Mouse (Mus musculus) ES-Bruce4 (cell line): ENCODE measurements around the gene Ms4a1. TPM values are rescaled to one million over a fixed set of nuclear protein-coding genes. Genes with fewer than 3 reads are reported as not detected.
"Not testable (repeated sequence)": the region's sequence is repeated elsewhere in the genome, so short reads cannot be mapped to it uniquely, and the experiment has no call there.

Experiments
- H3K27ac ChIP-seq: 2 replicates; pipeline ENCODE4 v1.5.1; 2012; ENCODE audit warnings: low read length, inconsistent platforms; ENCODE audit not compliant: insufficient read depth
- H3K27me3 ChIP-seq: 2 replicates; pipeline ENCODE4 v1.6.1; 2012; ENCODE audit warnings: mild to moderate bottlenecking, low read length, inconsistent platforms; ENCODE audit not compliant: control insufficient read depth, poor library complexity, insufficient read depth, severe bottlenecking
- H3K36me3 ChIP-seq: 2 replicates; pipeline ENCODE4 v1.6.1; 2012; ENCODE audit warnings: inconsistent platforms, mild to moderate bottlenecking, low read length, moderate library complexity; ENCODE audit not compliant: control insufficient read depth, poor library complexity, insufficient read depth, severe bottlenecking
- H3K4me1 ChIP-seq: one replicate; pipeline ENCODE4 v1.8.1; 2011; ENCODE audit warnings: low read length; ENCODE audit not compliant: control insufficient read depth, insufficient read depth
- H3K4me3 ChIP-seq: 2 replicates; pipeline ENCODE4 v1.5.1; 2011; ENCODE audit warnings: low read depth, mild to moderate bottlenecking, low read length
- H3K9ac ChIP-seq: 2 replicates; pipeline ENCODE4 v1.6.1; 2012; ENCODE audit warnings: low read depth, mild to moderate bottlenecking, inconsistent platforms; ENCODE audit not compliant: poor library complexity, severe bottlenecking
- H3K9me3 ChIP-seq: replicated peaks from 2 replicates; pipeline ENCODE4 v1.6.1; 2012; ENCODE audit warnings: mild to moderate bottlenecking, low read length, inconsistent platforms; ENCODE audit not compliant: control insufficient read depth, poor library complexity, insufficient read depth, severe bottlenecking
- CTCF ChIP-seq: IDR thresholded peaks from one replicate; pipeline ENCODE4 v1.8.1; 2011; ENCODE audit warnings: low read depth, low read length
- EP300 ChIP-seq: IDR thresholded peaks from 2 replicates; pipeline ENCODE4 v1.6.1; 2011; ENCODE audit warnings: low read depth, low read length; ENCODE audit not compliant: insufficient read depth
- POLR2A ChIP-seq: IDR thresholded peaks from one replicate; pipeline ENCODE4 v1.8.1; 2011; ENCODE audit warnings: low read length; ENCODE audit not compliant: insufficient read depth
- polyA plus RNA-seq: library from polyadenylated mRNA; stranded (reverse); fragments of >200 nt; gene quantifications from 2 replicates; pipeline ENCODE4 v1.2.4, GENCODE M21; 2011; ENCODE audit warnings: low read depth; ENCODE audit not compliant: missing spikeins, insufficient read depth, insufficient read length

Ms4a1 gene
- polyA plus RNA-seq, result not detected in 2 replicates

GRCm38 (mm10) chr19:11266052-11266845, at the start of gene Ms4a1:
Ms4a1 (minus strand) TSS chr19:11266241.
- Histone ChIP-seq H3K4me3 (no peak within 1 kb of the TSS), H3K27me3 (no peaks in the 10 kb centered on the region), H3K9me3 (no peaks in the 10 kb centered on the region), H3K27ac (no peak within 1 kb of the TSS), H3K4me1 (no peaks in the 10 kb centered on the region), H3K9ac (no peak within 1 kb of the TSS), H3K36me3 (no peaks in the 10 kb centered on the region)
- no peak for TF ChIP-seq POLR2A
- no peak for TF ChIP-seq EP300
- TF ChIP-seq CTCF, result no peak

- Histone ChIP-seq H3K4me1 (no peaks in the 10 kb centered on the region), H3K27ac (no peak within 1 kb of the TSS), H3K4me3 (no peak within 1 kb of the TSS), H3K9me3 (peaks cover 6% of the 10 kb centered on the region; the same call in 1 of the 2 replicates), H3K36me3 (no peaks in the 10 kb centered on the region), H3K27me3 (no peaks in the 10 kb centered on the region), H3K9ac (no peak within 1 kb of the TSS)
- TF ChIP-seq EP300 (no peak), CTCF (no peak), POLR2A (no peak)
These were observed 48.3 kb upstream of the Ms4a1 start, which contains the start of gene Ms4a14 for GRCm38 (mm10) chr19:11314354-11314753. Ms4a14 (minus strand) TSS chr19:11314454.

GRCm38 (mm10) chr19:11308888-11309287, 42.8 kb upstream of the Ms4a1 start:
- Histone ChIP-seq H3K4me3 (no peak overlapping the region), H3K36me3 (no peaks in the 10 kb centered on the region), H3K9me3 (no peaks in the 10 kb centered on the region), H3K27me3 (no peaks in the 10 kb centered on the region), H3K4me1 (no peaks in the 10 kb centered on the region), H3K9ac (no peak overlapping the region), H3K27ac (no peak overlapping the region)
- TF ChIP-seq POLR2A (no peak), CTCF (no peak), EP300 (no peak)

- TF ChIP-seq EP300, result peak; percentile 97
- peak overlapping the region; percentile 99 for H3K27ac ChIP-seq
- H3K9ac ChIP-seq, H3K4me3 ChIP-seq, H3K27me3 ChIP-seq, H3K36me3 ChIP-seq, H3K4me1 ChIP-seq: not testable (repeated sequence)
- H3K9me3 ChIP-seq, result peaks cover 19% of the 10 kb centered on the region
These were observed 33.5 kb upstream of the Ms4a1 start for GRCm38 (mm10) chr19:11299529-11299928.

- Histone ChIP-seq H3K9ac (no peak overlapping the region), H3K4me1 (no peaks in the 10 kb centered on the region), H3K27ac (peak overlapping the region; percentile 99), H3K4me3 (no peak overlapping the region), H3K36me3 (no peaks in the 10 kb centered on the region), H3K27me3 (no peaks in the 10 kb centered on the region), H3K9me3 (peaks cover 19% of the 10 kb centered on the region)
- peak; percentile 98 for TF ChIP-seq EP300
- TF ChIP-seq POLR2A, result no peak
- TF ChIP-seq CTCF, result no peak
These were observed 32.9 kb upstream of the Ms4a1 start for GRCm38 (mm10) chr19:11298939-11299338.

GRCm38 (mm10) chr19:11293616-11294015, 27.6 kb upstream of the Ms4a1 start:
- peak overlapping the region; percentile 90 for H3K9ac ChIP-seq
- not testable (repeated sequence) for H3K27me3 ChIP-seq, H3K9me3 ChIP-seq, H3K4me3 ChIP-seq, H3K4me1 ChIP-seq, H3K36me3 ChIP-seq
- peak overlapping the region; percentile 86 for H3K27ac ChIP-seq
